Mouse (Mus musculus): ENCODE data around the gene Unc93a.
"Not testable (repeated sequence)": the region's sequence is repeated elsewhere in the genome, so short reads cannot be mapped to it uniquely, and the experiment has no call there.

The Unc93a gene

DNA sequence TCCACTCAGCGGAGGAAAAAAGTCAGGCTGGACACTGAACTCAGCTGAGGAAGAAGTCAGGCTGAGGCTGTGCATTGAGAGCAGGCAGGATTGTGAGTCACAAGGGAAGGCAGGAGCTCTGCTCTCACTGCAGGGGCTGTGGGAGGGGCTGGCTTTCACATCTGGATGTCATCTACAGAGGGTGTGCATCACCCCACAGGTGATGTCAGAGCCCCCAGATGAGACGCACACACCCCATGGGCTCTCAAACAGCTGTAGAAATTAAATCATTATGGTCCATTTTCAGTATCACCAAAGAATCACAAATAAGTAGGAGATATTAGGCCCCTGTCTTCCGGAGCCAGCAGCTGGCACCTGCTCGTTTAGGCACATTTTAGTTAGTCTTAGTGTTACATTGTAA is at the start of gene Unc93a:
Gene Unc93a (minus strand): TSS at position 101 of the 400 bp plus-strand sequence.
- DNase-seq (ENCODE audit: low read depth): not testable (repeated sequence)

DNA sequence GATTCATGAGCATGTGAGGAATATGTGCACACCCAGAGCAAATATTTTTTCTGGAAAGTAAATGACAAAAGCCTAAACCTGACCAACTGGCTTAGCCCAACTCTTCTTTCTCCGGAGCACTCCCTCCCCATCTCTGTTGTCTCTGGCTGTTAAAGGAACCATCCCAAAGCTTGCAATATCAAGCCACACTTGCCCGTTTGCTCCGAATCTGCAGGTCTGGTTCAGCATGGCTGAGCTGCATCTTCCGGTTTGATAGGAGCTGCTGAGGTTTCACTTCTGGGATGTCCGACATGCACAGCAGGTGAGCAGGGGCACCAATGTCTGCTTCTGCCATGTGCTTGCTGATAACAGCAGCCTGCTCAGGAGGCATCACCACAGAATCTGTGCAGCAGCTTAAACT is 48.9 kb upstream of the Unc93a start:
- not testable (repeated sequence) for DNase-seq (ENCODE audit: low read depth)

DNA sequence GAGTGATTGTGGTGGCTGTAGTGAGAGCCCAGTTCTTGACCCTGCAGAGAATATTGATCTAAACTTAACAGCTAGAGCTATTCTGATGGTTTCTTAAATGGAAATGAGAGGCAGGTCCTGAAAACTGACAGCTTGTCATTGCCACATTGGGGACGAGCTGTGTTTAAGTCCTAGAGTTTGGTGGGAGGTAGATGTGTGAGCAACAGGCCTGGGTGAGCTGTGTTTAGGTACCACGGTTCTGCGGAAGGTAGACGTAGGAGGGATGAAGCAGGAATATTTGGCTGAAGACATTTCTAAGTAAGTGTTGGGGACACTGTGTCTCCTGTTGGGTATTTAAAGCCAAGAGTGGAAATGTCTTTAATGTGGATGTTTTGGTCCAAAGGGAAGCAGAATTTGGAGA is 47.4 kb upstream of the Unc93a start:
- DNase-seq (ENCODE audit: low read depth): not testable (repeated sequence)

DNA sequence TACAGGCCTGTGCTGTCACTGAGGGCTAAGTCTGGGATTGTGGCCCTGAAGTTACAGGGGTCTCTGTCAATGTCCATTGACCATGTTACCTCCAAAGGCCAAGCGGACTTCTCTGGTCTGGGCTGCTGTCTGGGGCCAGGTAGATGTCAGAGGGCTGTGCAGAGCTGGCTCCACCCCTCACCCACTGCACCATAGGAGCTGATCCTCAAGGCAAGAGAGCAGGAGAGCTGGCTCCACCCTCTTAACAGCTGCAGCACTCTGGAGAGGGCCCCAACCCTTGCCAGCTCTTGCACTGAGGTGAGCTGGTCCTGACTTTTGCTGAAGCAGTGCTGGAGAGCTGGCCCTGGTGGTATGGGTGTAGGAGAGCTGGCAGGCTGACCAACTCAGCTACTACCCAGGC is 46.2 kb upstream of the Unc93a start:
- not testable (repeated sequence) for DNase-seq (ENCODE audit: low read depth)

DNA sequence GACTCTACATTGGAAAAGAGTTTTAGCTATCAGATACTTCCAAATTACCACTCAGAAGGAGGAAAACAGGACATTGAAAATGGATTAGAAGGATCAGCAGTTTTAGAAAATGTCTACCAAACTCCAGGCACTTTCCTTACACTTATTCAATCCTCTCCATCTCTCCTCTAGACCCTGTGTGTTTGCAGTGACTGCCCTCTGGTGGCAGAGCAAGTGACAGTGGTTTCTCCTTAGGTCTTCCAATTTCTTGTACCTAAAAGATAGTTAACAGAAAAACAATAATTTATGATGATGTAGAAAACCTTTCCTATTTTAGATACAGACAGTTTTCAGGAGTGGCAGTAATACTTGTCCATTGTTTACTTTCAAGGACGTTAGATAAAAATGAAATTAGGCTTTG is 44.0 kb upstream of the Unc93a start:
- not testable (repeated sequence) for DNase-seq (ENCODE audit: low read depth)

DNA sequence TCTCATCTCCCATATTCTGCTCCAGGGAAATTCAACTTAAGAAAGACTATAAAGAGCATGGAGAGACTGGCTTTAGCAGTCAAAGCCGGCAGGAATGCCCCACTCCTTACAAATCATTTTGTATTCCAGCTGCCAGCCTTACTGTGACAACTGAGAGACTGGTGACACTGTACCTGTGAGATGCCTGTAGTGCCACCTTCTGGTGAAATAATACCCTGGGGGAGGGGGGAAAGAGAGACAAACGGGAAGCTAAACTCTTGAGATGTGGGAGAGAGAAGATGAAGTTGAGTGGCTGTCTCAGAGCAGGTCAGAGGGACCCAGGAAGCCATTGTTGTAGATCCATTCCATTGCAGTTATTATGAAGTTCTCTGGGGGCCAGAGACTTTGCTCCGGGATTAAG is 42.4 kb upstream of the Unc93a start:
- not testable (repeated sequence) for DNase-seq (ENCODE audit: low read depth)

DNA sequence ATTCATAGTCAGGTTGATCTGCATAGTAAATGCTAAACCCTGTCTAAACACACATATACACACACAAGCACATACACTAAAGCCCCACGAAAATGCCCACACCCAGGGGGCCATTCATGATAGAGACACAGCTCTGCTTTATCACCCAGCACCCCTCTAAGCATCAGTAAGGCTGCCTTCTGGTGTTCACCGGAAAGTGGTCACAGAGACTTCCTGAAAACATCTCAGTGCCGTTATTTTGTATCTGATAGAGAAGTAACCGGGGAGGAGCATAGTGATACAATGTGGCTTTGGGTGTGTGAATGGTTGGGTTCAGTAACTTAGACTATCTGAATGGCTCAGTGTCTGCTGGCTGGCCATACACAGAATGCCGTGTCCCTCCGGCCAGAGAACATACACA is 42.0 kb upstream of the Unc93a start:
- not testable (repeated sequence) for DNase-seq (ENCODE audit: low read depth)

DNA sequence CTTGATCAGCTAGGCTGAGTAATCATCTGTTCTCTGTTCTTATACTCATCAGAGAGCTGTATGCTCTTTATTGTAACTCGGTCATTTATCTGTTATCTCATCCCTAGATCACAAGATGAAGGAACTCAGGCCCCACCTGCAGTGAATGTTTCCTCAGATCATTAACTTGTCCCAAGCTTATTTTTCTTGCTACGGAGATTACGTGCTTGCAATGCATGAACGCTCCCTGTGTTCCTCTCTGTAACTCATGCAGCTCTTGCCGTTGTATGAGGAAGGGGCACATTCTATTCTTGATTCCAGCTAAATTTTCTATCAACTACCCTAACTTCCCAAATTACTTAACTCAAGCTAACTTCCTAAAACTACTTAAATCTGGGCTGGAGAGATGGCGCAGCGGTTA is 14.5 kb upstream of the Unc93a start:
- DNase-seq (ENCODE audit: low read depth): not testable (repeated sequence)

DNA sequence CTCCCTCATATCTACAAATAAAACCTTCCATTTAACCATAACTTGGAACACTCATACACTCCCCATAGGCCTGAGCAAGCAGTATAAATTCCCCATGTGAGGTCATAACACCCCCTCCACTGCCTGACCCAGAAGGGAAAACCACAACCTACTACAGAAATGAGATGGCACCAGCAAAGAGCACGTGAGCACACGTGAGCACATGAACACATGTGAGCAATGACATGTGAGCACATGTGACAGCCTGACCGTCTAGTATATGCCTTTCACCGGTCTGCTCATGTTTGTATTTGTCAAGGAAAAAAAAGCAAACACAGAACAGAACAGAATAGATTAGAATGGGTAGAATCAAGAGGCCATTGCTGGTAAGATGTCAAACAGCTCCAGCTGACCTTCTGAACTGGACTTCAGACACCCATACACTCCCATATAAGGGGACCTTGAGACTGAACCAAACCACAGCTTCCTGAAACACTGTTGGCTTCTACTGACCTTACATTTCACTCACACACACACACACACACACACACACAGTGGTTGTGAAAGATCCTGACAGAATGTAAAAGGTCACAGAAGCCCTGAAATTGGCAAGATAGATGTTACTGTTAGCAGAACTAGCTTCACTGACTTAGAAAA is 13.1 kb upstream of the Unc93a start:
- not testable (repeated sequence) for DNase-seq (ENCODE audit: low read depth)

DNA sequence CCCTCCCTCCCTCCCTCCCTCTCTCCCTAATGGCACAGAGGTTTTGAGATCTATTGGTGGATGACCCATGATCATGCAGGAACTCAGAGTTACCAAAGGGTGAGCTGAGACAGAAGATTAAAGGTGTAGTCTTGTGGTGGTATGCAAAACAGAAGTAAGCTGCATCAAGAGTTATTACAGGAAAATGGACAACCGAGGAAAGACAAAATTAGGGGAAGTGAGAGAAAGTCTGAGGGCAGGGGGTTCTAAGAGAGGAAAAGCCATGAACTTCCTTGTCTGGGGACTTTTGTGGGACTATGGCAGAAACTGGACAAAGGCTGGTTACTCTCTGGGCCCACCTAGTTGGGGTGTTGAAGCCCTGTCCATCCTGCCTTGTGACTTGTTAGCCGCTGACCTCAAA is 11.1 kb upstream of the Unc93a start:
- not testable (repeated sequence) for DNase-seq (ENCODE audit: low read depth)

DNA sequence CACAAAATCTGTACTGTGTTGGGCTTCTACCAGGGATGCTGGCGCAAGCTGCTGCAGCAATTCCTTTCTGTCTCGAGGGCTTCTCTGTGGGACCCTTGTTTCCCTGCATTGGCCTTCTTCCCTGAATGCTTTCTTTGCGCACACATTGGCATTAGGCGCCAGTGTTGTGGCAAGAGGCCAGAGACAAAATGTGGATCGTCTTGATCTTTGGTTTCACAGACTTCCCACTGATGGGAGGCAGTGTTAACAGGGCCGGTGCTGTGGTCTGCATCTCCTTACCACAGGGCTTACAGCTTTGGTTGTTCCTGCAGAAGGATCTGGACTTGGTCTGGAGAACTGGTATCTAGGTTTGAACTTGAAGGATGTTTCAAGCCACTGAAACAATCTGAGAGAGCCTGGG is 3.7 kb upstream of the Unc93a start:
- DNase-seq (ENCODE audit: low read depth): not testable (repeated sequence)

DNA sequence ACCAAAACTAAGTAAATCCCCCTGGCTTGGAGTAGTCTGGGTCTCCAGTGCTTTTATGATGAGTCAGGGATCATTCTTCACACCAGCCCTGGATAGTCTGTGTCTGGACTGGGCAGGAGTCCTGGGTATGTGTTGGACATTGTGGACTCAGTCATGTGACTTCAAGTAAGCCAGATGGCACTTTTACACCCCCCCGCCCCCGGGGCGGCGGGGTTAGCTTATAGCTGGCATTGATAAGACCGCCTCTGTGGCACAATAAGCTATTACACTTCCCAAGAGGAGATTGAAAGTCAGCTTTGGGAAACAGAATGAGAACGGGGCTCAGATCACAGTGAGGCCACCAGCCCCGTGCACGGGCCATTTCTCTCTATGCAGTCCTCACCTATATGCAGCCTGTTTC is 742 bp upstream of the Unc93a start:
- not testable (repeated sequence) for DNase-seq (ENCODE audit: low read depth)

DNA sequence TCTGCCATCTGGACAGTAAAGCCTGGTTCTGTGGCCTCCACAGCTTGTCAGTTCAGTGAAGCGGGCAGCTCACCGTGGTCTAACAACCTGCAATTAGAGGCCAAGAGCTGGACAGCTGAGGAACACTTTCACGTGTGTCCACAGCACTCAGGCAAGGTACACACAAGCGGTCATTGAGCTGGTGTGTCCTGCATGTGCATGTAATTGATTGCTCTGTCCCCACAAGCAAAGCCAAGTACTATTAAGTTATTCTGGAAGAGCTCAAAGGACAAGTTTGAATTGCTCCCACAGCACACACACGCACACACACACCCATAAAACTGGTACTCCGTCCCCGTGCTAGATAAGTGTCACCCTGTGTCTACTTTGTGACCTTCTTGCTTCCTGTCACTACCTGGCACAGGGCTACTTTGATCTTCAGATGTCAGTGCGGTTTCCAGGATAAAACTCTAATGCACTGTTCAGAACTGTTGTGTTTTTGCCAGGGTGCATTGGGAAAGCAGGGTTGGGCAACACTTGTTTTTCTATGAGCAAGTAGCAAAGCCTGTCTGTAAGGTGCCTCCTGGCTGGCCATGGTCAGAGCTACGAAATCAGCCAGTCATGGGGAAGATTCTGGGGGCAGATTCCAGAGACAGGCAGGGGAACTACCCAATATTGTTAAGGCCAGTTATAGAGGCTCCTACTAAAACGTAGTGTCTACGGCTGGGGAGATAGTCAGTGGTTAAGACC is 1.7 kb downstream of the Unc93a start:
- DNase-seq (ENCODE audit: low read depth): not testable (repeated sequence)

DNA sequence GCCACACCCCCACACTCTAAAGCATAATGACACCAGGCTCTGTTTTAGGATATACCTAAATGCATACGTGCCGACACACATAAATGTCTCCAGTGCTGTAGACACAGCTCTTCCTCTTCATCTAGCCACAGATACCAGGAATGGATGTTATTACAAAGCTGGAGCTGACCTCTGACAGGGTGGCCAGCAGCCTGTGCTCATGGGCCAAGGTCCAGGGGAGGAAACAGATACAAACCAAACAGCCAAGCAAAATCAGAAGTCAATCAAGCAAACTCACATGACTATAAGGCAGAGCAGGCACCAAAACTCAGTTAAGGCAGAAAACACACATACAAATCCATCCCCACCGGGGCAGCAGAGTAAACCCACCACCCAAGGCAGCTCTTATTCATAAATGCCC is 2.3 kb downstream of the Unc93a start:
- DNase-seq (ENCODE audit: low read depth): not testable (repeated sequence)

DNA sequence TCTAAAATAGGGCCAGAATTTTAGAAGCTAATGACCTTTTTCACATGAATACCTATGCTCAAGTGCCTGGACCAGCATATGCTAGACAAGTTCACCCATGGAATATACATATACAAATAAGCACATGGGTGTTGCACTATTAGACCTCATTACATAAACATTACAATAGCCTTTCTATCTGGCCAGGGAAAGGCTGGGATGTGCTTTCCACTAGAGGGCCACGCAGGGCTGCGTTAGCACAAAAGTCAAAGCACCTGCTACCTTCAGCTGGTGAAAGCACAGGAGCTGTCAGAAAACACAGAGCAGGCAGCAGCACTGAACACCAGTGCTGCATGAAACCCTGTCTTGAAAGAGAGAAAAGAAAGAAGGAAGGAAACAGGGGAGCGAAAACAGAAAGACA is 7.4 kb downstream of the Unc93a start:
- DNase-seq (ENCODE audit: low read depth): not testable (repeated sequence)

DNA sequence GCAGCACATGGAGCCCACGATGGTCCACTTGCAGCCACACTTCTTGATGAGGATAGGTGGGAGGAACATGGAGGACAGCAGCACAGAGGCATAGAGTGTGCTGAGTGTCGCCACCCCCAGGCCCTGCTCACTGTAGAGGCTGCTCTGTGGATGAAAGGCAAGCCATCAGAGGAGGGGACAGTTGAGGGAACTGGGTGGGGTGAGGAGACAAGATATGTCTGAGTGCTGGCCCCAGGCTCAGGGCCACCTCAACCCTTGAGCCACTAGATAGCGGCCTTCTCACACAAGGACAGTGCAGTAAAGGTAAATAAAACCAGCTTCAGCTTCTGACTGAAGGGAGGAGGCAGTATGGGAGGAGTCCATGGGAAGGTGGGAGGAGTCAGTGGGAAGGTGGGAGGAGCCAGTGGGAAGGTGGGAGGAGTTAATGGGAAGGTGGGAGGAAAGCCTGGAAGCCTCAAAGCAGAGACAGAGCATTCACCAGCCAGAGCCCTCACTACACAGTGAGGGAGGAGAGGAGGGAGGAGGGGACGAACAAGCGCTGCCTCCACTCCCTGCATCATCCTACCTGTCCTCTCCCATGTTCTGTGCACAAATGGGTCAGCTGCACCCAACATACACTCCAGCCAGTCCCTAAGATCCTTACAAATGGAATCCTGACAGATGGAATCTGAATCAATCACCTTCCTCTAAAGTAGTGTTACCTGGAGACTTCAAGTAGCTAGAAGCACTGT is 8.1 kb downstream of the Unc93a start:
- DNase-seq (ENCODE audit: low read depth): not testable (repeated sequence)

DNA sequence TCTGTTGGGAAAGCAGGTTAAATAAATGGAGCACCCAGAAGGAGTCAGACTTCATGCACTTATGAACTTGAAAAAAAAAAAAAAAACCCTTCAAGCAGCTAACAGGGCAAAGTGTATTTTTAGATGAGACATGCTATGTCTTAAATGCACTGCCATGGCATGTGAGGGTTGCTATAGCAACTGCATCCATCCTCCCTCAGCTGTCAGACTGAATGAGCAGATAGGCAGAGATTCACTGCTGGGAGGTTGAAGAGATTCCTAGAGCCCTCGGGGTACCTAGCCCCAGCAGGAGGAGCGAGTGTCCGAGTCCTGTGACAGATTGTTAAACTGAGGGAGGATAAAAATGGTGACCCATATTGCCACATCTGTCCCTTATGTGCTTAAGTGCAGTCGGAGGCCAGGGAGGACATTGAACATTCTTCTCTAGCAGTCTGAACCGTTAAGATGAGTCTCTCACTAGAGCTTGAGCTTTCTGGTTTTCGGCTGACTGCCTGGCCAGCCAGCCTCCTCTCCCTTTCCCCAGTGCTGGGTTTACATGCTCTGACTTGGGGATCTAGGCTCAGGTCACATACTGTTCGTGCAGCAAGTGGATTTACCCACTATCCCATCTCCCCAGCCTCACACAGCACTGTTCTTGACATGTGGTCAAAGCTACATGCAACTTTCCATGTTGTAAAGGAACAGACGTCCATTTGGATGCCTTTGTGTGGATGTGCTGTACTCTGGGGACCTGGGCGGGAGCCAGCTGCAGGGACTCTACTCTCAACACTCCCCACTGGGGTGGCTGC is 18.9 kb downstream of the Unc93a start:
- DNase-seq (ENCODE audit: low read depth): not testable (repeated sequence)

DNA sequence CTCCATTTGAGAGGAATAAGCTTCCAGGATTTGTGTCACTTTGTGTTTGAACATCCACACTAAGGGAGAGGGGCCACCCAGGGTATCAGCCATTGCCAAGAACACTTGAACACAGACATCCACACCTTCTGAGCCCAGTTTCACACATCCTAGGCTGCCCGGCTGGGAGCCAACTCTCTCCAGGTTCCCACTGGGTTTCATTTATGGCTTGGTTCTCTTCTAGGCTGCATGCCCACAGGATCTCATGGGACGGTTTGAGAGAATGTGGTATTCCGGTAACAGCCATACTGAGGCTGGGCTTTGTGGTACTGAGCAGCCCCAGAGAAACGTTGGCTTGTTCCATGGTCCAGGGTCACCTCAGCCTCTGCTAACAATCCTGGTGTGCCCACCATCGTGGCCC is 25.0 kb downstream of the Unc93a start:
- not testable (repeated sequence) for DNase-seq (ENCODE audit: low read depth)

DNA sequence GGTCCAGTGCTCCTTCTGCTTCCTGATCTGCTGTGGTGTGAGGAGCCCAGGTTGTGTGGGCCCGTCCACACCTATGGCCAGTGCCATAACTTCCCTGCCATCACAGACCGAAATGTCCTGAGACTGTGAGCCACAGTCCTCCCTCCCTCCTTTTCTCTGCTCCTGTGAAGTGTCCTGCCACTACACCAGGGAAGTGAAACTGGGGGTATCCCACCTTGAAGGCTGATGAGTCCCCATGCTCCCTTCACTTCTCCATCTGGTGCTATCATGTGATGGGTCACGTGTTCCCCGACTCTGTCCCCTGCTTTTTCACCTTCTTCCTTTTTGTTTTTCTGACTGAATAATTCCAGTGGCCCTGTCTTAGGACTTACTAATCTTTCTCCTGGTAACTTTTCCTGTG is 38.6 kb downstream of the Unc93a start:
- DNase-seq (ENCODE audit: low read depth): not testable (repeated sequence)

DNA sequence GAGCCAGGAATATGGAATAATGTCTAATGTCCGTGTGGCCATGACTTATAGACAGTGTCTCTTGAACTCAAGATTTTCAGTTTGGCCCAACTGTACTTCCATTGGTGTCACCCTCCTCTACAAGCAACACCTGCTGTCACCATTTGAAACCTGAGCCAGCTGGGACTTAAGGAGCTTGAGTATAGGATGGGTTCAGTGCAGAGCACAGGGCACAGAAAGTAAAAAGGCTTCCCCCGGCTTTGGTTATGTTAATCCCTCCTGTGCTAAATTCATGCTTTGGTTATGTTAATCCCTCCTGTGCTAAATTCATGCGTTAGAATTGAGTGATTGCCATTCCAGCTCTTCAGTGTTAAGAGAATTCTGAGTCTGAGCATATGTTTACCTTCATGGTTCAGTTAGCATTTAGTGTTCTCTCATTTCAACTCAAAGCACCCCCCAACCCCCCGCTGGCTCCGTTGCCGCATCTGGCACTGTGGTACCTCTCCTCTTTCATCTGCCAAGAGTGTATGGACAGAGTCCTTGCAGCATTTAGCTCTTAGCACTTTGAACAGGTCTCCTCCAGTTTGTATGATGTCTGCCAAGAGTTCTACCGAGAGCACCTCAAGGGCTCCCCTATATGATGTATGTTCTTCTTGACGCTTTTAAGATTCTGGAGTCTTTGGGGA is 39.4 kb downstream of the Unc93a start:
- not testable (repeated sequence) for DNase-seq (ENCODE audit: low read depth)

DNA sequence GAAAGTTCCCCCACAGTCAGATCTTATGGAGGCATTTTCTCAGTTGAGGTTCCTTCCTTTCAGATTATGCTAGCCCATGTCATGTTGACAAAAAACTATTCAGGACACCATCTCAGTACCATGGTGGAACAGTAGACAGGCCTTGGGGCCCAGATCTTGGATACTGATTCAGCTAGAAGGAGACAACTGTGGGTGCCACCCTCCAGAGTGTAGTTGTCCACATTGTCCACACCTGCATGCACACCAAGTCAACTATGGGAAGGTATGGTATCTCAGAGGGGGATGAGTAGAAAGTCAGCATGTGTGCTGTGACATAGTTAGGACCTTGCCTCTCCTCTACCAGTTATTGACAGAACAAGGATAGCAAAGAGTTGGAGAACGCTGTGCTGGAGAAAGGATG is 40.1 kb downstream of the Unc93a start:
- not testable (repeated sequence) for DNase-seq (ENCODE audit: low read depth)

DNA sequence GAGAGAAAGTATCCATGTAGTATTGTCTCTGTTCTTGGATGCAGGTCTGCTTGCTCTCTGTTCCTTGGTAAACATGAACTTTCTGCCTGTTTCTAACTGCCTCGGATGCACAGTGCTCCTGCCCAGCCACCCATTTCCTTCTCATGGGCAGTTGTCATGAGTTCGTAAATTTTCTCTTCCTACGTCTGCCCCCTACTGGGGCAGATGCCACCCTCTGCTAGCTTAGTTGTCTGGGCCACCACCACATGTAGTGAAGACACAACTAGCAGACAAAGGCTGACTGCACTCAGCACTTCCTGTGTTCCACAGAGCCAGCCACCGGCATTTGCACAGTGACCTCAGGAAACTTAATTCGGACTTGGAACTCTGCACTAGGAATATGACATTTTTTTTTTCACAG is 62.4 kb downstream of the Unc93a start:
- DNase-seq (ENCODE audit: low read depth): not testable (repeated sequence)
